Mouse (Mus musculus) embryo, embryonic 9.5 days (tissue): ENCODE measurements at regions not wholly inside any gene's neighbourhood (a gene's known extent, or its start where the extent isn't known, plus 50 kb on each side); places are given as distances from the start of the nearest gene placed in this dataset.
"Not testable (repeated sequence)": the region's sequence is repeated elsewhere in the genome, so short reads cannot be mapped to it uniquely, and the experiment has no call there.

ENCODE experiments used
- DNase-seq: peaks from one replicate; pipeline ENCODE4 v3.0.0-alpha.2; 2017; ENCODE audit errors: extremely low spot score

- DNase-seq = peak; percentile 5
Observed at GRCm38 (mm10) chr9:14058592-14059227, 216.2 kb upstream of the Sesn3 start.

GRCm38 (mm10) chr9:14059228-14059779 lies 215.6 kb upstream of the Sesn3 start:
- DNase-seq = no peak

DNA sequence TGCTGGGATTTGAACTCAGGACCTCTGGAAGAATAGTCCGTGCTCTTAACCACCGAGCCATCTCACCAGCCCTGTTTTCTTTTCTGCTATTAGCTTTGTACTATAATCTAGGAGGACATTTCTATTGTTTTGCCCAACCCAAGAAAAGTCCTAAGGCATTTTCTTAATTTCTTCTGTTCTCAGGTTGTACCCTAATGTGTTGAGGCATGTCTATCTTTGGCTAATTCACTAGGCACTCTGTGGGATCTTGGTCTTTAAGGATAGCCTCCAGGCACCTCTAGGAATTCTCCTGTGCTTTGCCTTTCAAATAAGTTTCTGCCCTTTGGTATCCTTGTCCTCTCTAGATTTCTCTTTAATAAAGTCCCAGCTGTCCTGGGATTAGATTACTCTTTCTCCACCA lies 214.6 kb upstream of the Sesn3 start:
- DNase-seq = no peak

DNA sequence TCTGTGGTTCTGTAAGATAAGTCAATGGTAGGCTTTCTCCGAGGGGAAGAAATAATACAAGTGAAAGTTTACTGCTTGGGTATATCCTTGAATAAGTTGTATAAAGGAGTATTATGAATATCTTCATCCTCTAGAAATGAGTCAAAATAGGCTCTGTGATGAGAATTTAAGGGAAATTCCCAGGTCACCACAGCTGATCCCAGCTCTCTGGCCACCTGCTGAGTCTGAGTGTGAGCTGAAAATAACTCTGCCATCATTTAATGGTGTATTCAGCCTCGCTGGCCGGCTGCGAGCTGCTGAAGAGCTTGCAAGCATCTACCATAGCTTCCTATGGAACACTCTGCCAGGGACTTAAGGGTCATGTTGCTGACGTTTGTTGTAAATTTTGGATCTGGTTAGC lies 213.5 kb upstream of the Sesn3 start:
- no peak for DNase-seq

GRCm38 (mm10) chr9:14061840-14062239 lies 213.0 kb upstream of the Sesn3 start:
- no peak for DNase-seq

DNA sequence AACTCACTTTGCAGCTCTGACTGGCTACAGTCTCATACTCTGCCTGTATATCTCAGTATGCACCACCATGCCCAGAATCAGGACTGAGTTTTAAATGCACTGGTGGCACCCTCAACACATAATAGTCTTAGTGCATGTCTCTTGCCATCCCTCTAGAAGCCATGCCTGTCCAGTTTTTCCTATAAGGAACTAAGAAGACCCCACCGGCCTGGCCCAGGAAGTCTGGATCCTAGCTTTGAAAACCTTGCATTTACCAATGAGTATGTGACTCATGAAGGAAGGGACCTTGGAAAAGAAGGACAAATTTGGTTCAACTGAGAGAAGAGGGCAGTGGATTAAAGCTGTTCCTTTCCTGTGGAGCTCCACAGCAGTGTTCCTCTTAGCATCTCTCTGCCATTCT lies 212.2 kb upstream of the Sesn3 start:
- DNase-seq = no peak

DNA sequence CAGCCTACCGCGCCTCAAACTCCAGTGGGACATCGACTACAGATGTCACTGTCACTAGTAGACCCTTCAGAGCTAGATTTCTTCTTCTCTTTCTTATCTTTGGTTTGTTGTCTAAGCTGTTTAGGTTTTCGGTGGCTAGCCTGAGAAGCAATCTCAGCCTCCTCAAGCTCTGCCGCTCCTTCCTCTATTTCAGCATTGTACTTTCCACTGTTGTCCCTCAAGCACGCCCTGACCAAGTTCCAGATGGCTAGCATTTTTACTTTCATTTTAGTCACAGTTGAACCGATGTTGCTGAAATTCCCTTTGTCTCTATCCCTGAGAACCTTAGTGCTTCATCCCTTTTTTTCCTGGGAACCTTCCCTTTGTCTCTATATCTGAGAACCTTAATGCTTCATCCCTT lies 208.1 kb upstream of the Sesn3 start:
- not testable (repeated sequence) for DNase-seq

DNA sequence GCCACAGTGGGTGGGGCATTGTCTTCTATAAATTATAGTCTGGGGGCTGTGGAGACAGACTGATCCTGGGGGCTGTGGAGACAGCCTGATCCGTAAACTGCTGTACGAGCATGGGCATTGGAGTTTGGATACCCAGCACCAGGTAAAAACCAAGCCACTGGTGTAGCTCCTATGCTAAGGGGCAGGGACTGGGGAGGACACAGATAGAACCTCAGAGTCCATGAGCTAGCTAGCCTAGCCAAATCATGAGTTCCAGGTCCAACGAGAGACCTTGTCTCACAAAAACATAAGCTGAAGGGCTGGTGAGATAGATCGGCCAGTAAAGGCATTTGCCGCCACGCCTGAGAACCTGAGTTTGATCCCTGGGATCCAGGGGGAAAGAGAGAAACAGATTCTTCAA lies 205.8 kb upstream of the Sesn3 start:
- DNase-seq = no peak

DNA sequence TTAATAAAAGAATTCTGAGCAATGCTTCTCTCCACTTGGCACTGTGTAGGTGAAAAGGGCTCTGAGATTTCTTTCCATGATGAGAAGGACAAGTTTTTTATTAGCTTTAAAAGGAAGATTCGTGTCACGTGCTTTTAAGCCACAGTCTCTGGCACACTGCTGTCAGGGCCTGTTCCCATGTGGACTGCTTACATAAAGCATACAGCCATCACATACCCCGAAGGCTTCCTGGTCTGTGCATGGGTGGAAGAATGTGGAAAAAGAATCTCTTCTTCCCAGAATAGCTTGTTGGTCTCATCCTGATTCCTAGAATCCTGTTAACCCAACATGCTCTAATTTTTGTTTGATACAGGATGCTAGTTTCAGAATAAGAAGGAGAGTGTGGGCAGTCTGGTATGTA lies 205.1 kb upstream of the Sesn3 start:
- DNase-seq = no peak

DNA sequence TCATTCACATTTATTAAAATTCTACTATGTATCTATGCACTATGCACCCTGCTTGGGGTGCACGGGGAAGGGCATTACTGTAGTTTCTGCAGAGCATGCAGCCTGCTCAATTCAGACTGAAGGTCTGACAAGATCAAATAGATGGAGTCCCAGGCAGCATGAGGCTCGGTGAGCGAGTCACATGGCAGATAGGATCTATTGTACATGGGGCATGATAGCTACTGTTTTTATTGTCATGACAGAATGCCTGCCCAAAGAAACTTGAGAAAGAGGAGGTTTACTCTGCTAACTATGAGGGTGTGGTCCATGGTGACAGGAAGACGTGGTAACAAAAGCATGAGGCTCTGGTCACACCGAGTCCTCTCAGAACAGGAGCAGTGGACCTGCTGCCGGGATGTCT lies 203.1 kb upstream of the Sesn3 start:
- DNase-seq = no peak

- DNase-seq = no peak
Observed at GRCm38 (mm10) chr9:14072950-14073349, 201.9 kb upstream of the Sesn3 start.

- DNase-seq = no peak
Observed at GRCm38 (mm10) chr9:14074273-14074672, 200.6 kb upstream of the Sesn3 start.

DNA sequence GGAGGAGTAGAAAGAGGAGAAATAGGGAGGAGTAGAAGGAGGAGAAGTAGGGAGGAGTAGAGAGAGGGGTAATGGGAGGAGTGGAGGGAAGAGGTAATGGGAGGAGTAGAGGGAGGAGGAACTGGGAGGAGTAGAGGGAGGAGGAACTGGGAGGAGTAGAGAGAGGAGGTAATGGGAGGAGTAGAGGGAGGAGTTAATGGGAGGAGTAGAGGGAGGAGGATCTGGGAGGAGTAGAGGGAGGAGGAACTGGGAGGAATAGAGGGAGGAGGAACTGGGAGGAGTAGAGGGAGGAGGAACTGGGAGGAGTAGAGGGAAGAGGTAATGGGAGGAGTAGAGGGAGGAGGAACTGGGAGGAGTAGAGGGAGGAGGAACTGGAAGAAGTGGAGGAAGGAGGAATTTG lies 200.0 kb upstream of the Sesn3 start:
- DNase-seq = not testable (repeated sequence)

DNA sequence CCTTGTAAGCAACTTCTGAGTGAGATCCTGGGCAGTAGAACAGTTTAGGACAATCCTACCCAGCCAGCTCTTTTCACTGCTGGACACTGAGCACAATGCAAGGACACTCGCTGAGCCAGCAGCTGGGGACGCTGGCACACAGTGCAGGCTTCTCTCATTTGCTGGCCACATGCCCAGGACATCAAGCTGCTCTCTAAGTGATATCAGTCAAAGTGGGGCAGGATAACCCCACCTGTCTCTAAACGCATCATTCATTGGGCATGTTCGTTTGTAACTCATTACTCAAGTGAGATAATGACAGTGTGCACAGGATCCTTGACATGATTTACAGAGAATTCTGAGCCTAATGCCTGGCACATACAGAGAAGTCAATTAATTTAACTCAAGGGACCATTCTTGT lies 199.4 kb upstream of the Sesn3 start:
- DNase-seq = no peak

- DNase-seq = no peak
Observed at GRCm38 (mm10) chr9:14075868-14076267, 199.0 kb upstream of the Sesn3 start.

DNA sequence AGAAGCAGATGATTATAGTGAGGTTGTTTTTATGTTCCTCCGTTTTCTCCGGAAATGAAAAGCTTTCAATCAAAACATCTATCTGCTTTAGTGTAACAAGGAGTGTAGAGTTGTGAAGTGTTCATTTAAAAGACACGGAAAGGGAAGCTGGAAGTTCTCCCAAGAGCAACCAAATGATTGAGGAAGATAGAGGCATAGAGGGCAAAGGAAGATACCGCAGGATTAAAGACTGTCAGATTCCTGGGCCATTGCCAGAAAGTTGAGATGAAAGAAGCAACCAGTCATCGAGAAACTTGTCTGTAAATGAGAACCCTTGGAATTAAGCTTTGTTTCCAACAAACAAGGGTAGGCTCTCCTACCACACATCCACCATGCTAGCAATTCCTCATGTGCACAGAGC lies 198.1 kb upstream of the Sesn3 start:
- DNase-seq = no peak

DNA sequence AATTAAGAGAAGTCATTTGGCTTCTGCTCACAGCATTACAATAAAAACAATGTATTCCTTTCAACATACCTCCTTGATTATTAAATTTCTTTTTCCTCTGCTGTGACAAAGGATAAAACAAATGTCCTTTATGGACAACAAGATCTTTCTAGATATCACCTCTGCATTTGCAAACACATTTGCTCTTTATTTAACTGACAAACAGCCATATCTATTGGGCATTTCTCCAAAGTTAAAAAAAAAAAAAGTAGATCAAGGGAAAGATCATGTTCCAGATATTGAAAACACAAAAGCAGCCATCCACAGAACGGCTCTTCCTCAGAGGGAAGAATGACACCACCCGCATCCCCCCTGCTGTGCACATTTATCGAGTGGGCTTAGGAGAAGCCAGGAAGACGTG lies 193.7 kb upstream of the Sesn3 start:
- DNase-seq = no peak

DNA sequence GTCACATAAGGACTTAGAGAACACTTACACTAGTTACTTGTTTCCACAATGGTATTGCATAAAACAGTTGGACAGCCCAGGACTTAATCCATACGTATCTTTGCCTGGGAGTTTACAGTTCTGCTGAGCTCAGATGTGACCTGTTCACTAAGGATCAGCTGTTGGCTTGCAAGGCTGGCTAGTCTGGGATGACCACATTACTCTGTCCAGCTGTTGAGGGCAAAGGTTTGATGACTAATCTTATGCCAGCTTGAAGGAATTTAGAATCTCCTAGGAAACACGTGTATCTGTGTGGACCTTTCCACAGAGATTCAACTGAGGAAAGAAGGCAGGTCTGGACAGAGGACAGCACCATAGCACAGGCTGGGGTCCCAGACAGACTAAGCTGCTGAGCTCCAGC lies 188.7 kb upstream of the Sesn3 start:
- no peak for DNase-seq

DNA sequence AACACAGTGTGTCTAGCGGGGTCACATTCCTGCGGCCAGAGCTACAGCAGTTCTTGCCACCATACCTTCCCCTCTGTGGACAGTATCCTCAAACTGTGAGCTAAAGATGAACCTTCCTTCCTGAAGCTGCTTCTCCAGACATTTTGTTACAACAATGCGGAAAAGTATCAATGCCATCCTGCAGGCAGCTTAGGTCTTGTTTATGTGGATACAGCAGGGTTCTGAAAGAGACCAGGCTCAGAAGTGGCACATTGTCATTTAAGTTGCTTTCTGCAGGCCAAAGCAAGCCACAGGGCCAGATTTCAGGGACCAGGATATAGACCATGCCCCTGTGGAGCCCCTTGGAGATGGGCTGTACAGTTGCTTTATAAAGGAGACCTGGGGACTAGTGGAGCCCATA lies 188.3 kb upstream of the Sesn3 start:
- no peak for DNase-seq

GRCm38 (mm10) chr9:14087874-14088273 lies 187.0 kb upstream of the Sesn3 start:
- no peak for DNase-seq

GRCm38 (mm10) chr9:14089791-14090256 lies 185.0 kb upstream of the Sesn3 start:
- DNase-seq = no peak

- no peak for DNase-seq
Observed at GRCm38 (mm10) chr9:14090454-14090853, 184.4 kb upstream of the Sesn3 start.

- DNase-seq = no peak
Observed at GRCm38 (mm10) chr9:14091099-14091930, 183.6 kb upstream of the Sesn3 start.
